Mouse (Mus musculus): ENCODE measurements around the gene Dusp3.

DNA sequence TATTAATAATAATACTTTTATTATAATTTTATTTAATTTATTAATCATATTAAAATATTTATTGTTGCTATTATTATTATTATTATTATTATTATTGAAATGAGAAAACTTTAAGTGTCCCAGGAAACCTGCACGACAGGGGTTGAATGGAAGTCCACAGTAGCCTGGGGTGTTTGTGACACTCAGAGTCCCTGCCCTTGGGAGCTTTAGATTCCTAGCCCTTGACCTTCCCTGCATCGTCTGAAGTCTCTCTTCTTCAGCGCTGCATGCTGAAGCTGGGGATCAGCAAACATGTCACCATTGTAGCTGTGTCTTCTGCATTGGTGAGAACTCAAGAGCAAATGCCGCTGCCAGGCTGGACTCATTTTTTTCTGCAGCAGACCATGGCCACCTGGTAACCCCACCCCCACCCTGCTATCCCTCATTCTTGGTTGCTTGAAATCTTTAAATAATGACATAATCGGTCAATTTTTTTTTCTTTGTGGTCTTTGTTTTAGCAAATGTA lies 48.7 kb upstream of the Dusp3 start:
- TF ChIP-seq CTCF (IDR thresholded peaks at IDR 0.05; ENCODE audit: low read depth, low read length) (no peak), POLR2A (IDR thresholded peaks at IDR 0.05; ENCODE audit: insufficient read depth, low read length) (no peak), EP300 (IDR thresholded peaks at IDR 0.05; ENCODE audit: insufficient read depth, low read depth, low read length) (no peak)
